Mouse (Mus musculus) inflammation-experienced regulatory T-cells, adult 16 weeks (primary cell): ENCODE results near the gene Fbxl16. TPM values are rescaled to one million over a fixed set of nuclear protein-coding genes. Genes with fewer than 3 reads are reported as not detected.

Experiments
- polyA plus RNA-seq: library from polyadenylated mRNA; unstranded; fragments of 100-300 nt; shearing (Covaris generic); gene quantifications from one replicate; pipeline ENCODE4 v1.2.1, GENCODE M21; 2017

The Fbxl16 gene
- polyA plus RNA-seq = not detected

DNA sequence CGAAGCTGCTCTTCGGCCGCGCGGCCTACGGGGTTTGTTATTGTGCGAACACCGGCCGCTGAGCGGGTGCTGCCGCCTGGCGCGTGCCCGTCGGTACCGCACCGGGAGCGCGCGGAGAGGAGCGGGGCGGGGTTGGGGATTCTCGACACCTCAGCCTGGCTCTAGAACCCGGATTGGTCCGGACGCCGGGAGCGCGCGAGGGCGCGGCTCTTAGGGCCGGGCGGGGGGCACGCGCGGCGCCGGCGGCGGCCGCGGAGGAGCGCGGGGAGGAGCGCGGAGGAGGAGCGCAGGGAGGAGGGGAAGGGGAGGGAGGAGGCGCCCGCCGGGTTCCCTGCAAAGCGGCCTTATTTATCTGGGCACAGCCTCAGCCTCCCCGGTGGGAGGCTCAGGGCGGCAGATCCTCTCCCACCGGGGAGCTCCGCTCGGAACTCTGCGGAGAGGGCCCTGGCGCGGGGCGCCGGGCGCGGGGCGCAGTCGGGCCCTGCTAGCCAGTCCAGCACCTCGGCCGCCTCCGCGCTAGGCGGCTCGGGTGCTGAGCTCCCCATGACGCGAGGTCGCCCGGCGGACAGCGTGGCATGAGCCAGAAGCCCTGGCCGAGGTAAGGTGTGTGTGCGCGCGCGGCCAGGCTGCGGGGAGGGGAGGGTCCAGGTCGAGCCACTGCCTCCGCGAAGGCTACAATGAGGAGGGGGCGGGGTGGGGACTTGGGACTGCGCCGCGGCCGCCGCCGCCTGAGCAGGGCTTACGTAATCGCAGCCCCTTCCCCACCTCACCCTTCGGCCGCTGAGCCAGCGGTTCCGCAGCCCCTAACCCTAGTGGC is at the start of gene Fbxl16:
TSS of gene Fbxl16 (plus strand) at position 297 of the 817 bp plus-strand sequence.

DNA sequence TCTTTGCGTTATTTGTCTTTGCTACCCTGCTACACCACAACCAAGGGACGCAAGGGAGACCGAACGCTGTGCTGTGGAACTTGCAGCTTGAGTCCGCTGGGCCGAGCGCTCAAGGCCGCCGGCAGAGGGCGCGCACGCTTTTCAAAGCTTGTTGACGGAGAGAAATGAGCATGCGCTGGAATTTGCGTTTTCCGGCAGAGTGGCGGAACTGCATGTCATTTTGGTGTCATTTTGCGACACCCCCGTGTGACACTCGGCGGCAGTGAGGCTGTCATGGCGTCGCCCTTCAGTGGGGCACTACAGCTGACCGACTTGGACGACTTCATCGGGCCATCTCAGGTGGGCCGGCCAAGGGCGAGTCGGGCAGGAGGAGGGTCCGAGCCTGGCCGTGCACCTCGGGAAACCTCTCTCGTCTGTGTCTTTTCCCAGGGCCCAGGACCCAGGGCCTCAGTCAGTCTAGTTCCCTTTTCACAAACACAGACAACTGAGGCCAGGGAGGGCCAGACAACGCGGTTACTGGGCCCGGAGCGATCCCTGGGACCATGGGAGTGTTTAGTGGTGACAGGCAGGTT is 35.2 kb upstream of the Fbxl16 start, which contains the start of gene Narfl:
TSS of gene Narfl (plus strand) at position 228 of the 572 bp plus-strand sequence.

DNA sequence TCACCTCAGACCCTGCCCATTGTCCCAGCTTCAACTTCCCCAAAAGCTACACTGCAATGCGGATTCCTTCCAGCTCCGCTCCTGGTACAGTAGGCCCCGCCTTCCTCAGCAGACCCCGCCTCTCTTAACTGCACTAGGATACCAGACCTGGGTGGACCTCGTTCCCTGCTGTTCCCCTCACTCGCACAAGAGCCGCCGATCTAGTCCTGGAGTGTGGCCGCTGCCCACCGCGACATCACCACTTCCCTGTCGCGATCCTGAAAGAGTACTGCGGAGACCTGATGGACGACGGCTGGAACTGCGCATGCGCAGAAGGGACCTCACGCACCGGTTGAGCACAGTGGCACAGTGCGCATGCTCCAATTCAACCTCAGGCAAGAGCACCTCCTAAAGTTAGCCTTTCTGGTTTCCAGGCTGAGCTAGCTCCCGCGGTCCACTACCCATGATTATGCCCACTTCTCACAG is 23.6 kb upstream of the Fbxl16 start, which contains the start of gene Haghl:
TSS of gene Haghl (minus strand) at position 393 of the 465 bp plus-strand sequence.

GRCm38 (mm10) chr17:25786280-25786679 is 22.6 kb upstream of the Fbxl16 start, which contains the start of gene Ccdc78:
Ccdc78 (plus strand) TSS chr17:25786580.

GRCm38 (mm10) chr17:25792615-25793014 is 16.3 kb upstream of the Fbxl16 start, which contains the start of gene Fam173a:
Fam173a (minus strand) TSS chr17:25792901.

GRCm38 (mm10) chr17:25795609-25796092 is 13.2 kb upstream of the Fbxl16 start, which contains the start of gene AC134908.4:
AC134908.4 (minus strand) TSS chr17:25795659.

GRCm38 (mm10) chr17:25796951-25797369 is 11.9 kb upstream of the Fbxl16 start, which contains the start of gene Metrn:
Metrn (minus strand) TSS chr17:25797136.

DNA sequence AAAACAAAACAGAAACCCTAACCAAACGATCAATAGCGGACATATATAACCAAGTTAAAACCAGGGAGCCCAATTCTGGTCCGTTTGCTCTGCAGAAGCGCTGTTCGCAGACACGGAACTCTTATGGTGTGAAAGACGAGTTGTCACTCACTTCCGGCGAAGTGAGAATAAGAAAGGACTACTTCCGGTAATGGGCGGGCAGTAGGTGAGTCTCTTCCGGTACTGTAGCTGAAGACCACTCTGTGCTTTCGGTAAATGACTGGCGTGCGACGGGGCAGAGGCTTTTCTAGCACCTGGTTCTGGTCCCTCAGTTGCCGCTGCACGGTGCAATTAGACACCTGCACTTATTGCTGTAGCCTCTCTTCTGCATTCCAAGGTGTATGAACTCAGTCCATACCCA is 14.6 kb downstream of the Fbxl16 start, which contains the start of gene Wdr24:
TSS of gene Wdr24 (plus strand) at position 176 of the 400 bp plus-strand sequence.

GRCm38 (mm10) chr17:25828712-25829557 is 20.1 kb downstream of the Fbxl16 start, which contains the start of gene Jmjd8:
Jmjd8 (plus strand) TSS chr17:25828867.

GRCm38 (mm10) chr17:25833291-25833663 is 24.4 kb downstream of the Fbxl16 start, which contains the start of gene Stub1:
Stub1 (minus strand) TSS chr17:25833404.

GRCm38 (mm10) chr17:25837076-25837410 is 28.2 kb downstream of the Fbxl16 start, which contains the start of gene Rhbdl1:
Rhbdl1 (minus strand) TSS chr17:25837295.

DNA sequence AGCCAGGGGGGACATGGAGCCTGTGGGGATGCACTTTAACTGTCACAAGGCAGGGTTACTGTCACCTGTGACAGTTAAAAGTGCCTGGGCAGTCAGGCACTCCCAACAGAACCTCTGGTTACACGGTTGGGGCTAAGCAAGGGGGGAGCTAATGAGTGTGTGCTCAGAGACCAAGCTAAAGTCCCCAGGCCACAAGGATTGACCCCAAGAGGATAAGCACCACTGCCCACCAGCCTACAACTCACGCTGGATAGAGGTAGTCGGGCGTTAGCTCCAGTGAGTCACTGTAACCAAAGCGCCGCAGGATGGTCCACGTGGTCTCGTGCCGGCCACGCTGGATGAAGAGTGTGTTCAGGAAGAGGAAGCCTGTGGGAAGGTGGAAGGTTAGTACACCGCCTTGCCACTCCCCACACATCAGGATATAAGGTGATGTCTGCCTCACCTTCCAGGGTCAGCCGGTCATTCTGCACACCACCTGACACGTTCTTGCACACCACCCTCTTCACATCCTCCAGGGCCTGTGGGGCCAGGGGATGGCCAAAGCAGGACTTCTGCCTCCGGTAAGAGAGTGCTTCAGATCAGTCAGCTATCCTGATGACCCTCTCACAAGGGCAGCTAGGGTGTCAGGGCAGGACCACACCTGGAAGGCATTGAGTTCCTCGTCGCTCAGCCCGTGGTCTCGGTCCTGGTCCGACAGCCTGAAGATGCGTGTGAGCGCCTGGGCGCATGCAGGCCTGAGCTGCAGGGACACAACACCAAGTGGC is 32.4 kb downstream of the Fbxl16 start, which contains the start of gene Gm20683:
TSS of gene Gm20683 (minus strand) at position 647 of the 764 bp plus-strand sequence.

GRCm38 (mm10) chr17:25844396-25844901 is 35.6 kb downstream of the Fbxl16 start, which contains the start of gene Rhot2:
Rhot2 (minus strand) TSS chr17:25844851.

DNA sequence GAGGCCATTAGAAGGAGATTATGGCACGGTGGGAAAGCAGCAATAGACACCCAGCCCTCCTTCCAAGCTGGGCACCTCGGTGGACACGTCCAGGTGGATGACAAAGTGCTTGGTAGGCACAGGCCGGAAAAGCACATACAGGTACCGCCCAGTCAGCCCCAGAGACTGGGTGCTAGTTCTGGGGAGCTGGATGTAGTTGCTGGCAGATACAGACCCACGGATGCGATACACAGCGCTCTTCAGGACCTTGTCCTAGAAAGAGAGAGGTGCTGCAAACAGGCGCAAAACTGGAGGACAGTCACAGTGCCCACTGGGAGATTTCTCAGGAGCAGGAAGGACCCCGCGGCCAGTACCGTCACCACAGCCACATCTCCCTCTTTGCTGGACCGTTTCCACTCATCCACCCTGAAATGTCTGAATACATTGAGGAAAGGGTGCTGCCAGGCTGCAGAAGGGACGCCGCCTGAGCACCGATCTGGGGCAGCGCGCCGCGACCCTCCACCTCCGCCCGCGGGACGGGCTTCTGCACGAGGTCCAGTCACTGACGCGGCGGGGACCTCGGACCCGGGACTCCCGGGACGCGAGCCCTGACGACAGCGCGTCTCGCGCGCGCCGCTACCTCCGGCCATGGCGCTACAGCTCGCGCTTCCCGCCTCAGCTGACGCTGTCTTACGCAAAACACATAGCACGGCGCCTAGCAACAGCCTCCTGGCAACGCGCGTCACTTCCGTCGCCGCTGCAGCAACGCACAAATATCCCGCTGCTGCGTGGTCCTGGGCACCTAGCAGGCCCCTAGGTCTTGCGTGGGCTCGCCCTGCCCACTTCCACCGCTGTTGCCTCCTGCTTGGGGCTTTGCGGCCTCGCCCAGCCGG is 52.2 kb downstream of the Fbxl16 start, which contains the start of gene Wdr90:
TSS of gene Wdr90 (minus strand) at position 670 of the 872 bp plus-strand sequence.

GRCm38 (mm10) chr17:25868601-25869191 is 59.8 kb downstream of the Fbxl16 start, which contains the start of gene Mcrip2:
Mcrip2 (minus strand) TSS chr17:25868764.

